In the genomic region with DNA sequence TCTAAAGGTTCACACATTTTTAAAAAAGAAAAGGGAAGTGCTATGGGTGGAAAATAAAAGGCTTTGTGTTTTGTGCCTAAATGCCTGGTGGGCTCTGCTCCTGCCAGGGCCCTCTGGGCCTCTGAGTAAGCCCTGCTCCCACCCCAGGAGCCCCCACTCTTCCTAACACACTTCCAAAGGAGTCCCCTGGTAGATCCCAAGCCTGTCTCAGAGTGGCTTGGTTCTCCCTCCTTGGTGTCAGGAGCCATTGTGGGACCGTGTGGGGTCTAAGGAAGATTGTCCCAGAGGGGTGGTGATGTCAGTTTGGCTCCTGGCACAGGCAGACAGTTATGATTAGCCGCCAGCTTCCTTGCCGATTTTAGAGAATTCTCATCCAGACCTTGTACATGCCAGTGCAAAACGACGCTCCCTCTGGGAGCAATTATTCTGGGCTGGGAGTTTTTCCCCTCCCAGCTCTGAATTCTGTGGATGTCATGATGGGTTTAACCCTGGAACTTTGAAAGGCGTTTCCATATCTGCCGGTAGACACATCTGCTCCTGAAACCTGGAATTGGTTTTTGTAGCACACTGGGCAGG, we compare ENCODE assay signal across 10 mouse cellular contexts.
DNase-seq lines count a peak whose midpoint lies in the region; ATAC-seq and TF ChIP-seq lines count a peak whose summit lies in the region.
"Had no signal": no experiment of that assay in that cellular context is flagged by ENCODE, and none has a peak within 500 bp of the region (broad histone marks: within the 10 kb centered on the region; RNA-seq: fewer than 3 reads in every experiment).

No protein-coding gene starts in this region.

- H3K9me3 ChIP-seq in liver, embryonic 13.5 days (replicated peaks) = no peaks in the 10 kb centered on the region
- no peaks in the 10 kb centered on the region for H3K9me3 ChIP-seq in liver, embryonic 11.5 days (ENCODE audit: control insufficient read depth, low read length)
- H3K9me3 ChIP-seq in forebrain, embryonic 15.5 days = no peaks in the 10 kb centered on the region
- no peaks in the 10 kb centered on the region for H3K9me3 ChIP-seq in liver, embryonic 14.5 days (ENCODE audit: control insufficient read depth, low read length)
- no peaks in the 10 kb centered on the region for H3K9me3 ChIP-seq in neural tube, embryonic 15.5 days (replicated peaks)

- H3K4me1 ChIP-seq in liver, embryonic 13.5 days (replicated peaks) = peaks cover 68% of the 10 kb centered on the region
- peaks cover 22% of the 10 kb centered on the region for H3K4me1 ChIP-seq in liver, embryonic 11.5 days (replicated peaks; ENCODE audit: control insufficient read depth, insufficient read depth, low read length)
- peaks cover 3% of the 10 kb centered on the region; the same call in 1 of the 2 replicates for H3K4me1 ChIP-seq in forebrain, embryonic 15.5 days
- peaks cover 29 to 39% of the 10 kb centered on the region in 2 experiments for H3K4me1 ChIP-seq in liver, embryonic 14.5 days (replicated peaks; ENCODE audit: control insufficient read depth in 2 of 2, insufficient read depth in 2 of 2, low read length in 1 of 2)
- peaks cover 31% of the 10 kb centered on the region for H3K4me1 ChIP-seq in neural tube, embryonic 15.5 days

- no peak for DNase-seq in liver, embryonic 13.5 days
- no peak for DNase-seq in liver, embryonic 11.5 days (ENCODE audit: low spot score)
- no peak for DNase-seq in liver, embryonic 14.5 days (ENCODE audit: low read depth in 3 of 3, low spot score in 3 of 3)
- DNase-seq in right cerebral cortex, adult 2 months (ENCODE audit: low spot score in 2 of 2) = no peak
- no peak for DNase-seq in urinary bladder, postnatal 10 days (ENCODE audit: low spot score)
- DNase-seq in spleen, postnatal 14 days (ENCODE audit: low spot score in 2 of 2) = no peak
- DNase-seq: thymus, postnatal 36 days had no signal

- H3K36me3 ChIP-seq in liver, embryonic 13.5 days = peaks cover 14% of the 10 kb centered on the region
- H3K36me3 ChIP-seq in liver, embryonic 11.5 days (ENCODE audit: control insufficient read depth, insufficient read depth, low read length) = no peaks in the 10 kb centered on the region
- H3K36me3 ChIP-seq in forebrain, embryonic 15.5 days = no peaks in the 10 kb centered on the region
- no peaks in the 10 kb centered on the region for H3K36me3 ChIP-seq in liver, embryonic 14.5 days (replicated peaks; ENCODE audit: control insufficient read depth, insufficient read depth, low read depth)
- H3K36me3 ChIP-seq in neural tube, embryonic 15.5 days = no peaks in the 10 kb centered on the region

- no peak for ATAC-seq in liver, embryonic 13.5 days (ENCODE audit: low read depth)
- no peak for ATAC-seq in liver, embryonic 11.5 days (replicated peaks; ENCODE audit: low FRiP score)
- ATAC-seq in forebrain, embryonic 15.5 days (replicated peaks) = peak; percentile 51; the same call in 1 of the 2 replicates
- ATAC-seq in liver, embryonic 14.5 days (ENCODE audit: insufficient read depth) = no peak
- ATAC-seq in neural tube, embryonic 15.5 days (ENCODE audit: low FRiP score) = no peak

- H3K9ac ChIP-seq in liver, embryonic 13.5 days = peak overlapping the region; percentile 71
- H3K9ac ChIP-seq in liver, embryonic 11.5 days (ENCODE audit: low read depth, low read length) = no peak overlapping the region
- H3K9ac ChIP-seq in forebrain, embryonic 15.5 days (replicated peaks) = no peak overlapping the region
- peak overlapping the region; percentile 69 for H3K9ac ChIP-seq in liver, embryonic 14.5 days (replicated peaks)
- no peak overlapping the region for H3K9ac ChIP-seq in neural tube, embryonic 15.5 days (replicated peaks)

- TF ChIP-seq CTCF in liver, embryonic 14.5 days (IDR thresholded peaks at IDR 0.05; ENCODE audit: low read depth) = no peak

- no peak overlapping the region for H3K4me2 ChIP-seq in liver, embryonic 13.5 days
- H3K4me2 ChIP-seq in liver, embryonic 11.5 days = no peak overlapping the region
- no peak overlapping the region for H3K4me2 ChIP-seq in forebrain, embryonic 15.5 days (replicated peaks)
- H3K4me2 ChIP-seq in liver, embryonic 14.5 days (ENCODE audit: low read depth) = no peak overlapping the region; the same call in 1 of the 2 replicates
- no peak overlapping the region for H3K4me2 ChIP-seq in neural tube, embryonic 15.5 days

- 80% methylated on average over 7 of the region's 7 CpGs for WGBS in liver, embryonic 13.5 days (ENCODE audit: insufficient replicate concordance)
- WGBS in liver, embryonic 11.5 days = 70% methylated on average over 7 of the region's 7 CpGs
- WGBS in forebrain, embryonic 15.5 days = 55% methylated on average over 7 of the region's 7 CpGs
- WGBS in liver, embryonic 14.5 days (ENCODE audit: insufficient replicate concordance) = 77% methylated on average over 7 of the region's 7 CpGs
- 30% methylated on average over 7 of the region's 7 CpGs for WGBS in neural tube, embryonic 15.5 days

- TF ChIP-seq EP300 in liver, embryonic 14.5 days (IDR thresholded peaks at IDR 0.05; ENCODE audit: low read depth) = no peak

- peak overlapping the region; percentile 98 for H3K27ac ChIP-seq in liver, embryonic 13.5 days
- H3K27ac ChIP-seq in liver, embryonic 11.5 days (ENCODE audit: low read depth, low read length) = no peak overlapping the region
- no peak overlapping the region for H3K27ac ChIP-seq in forebrain, embryonic 15.5 days (replicated peaks)
- H3K27ac ChIP-seq in liver, embryonic 14.5 days = peak overlapping the region; percentile 95
- 0 out of 2 replicates have a peak overlapping the region, but pooled peaks have one; percentile 28 for H3K27ac ChIP-seq in neural tube, embryonic 15.5 days (replicated peaks)
- H3K27ac ChIP-seq: left cerebral cortex, adult 2 months had no signal

- H3K4me3 ChIP-seq in liver, embryonic 13.5 days (replicated peaks) = no peak overlapping the region
- H3K4me3 ChIP-seq in liver, embryonic 11.5 days (ENCODE audit: low read depth, low read length) = no peak overlapping the region
- H3K4me3 ChIP-seq in forebrain, embryonic 15.5 days = no peak overlapping the region
- H3K4me3 ChIP-seq in liver, embryonic 14.5 days (ENCODE audit: insufficient read depth in 1 of 2, low read depth in 2 of 2, low read length in 2 of 2) = no peak overlapping the region
- no peak overlapping the region for H3K4me3 ChIP-seq in neural tube, embryonic 15.5 days (replicated peaks)
- H3K4me3 ChIP-seq: left cerebral cortex, adult 2 months had no signal

- no peaks in the 10 kb centered on the region for H3K27me3 ChIP-seq in liver, embryonic 13.5 days
- H3K27me3 ChIP-seq in liver, embryonic 11.5 days (replicated peaks; ENCODE audit: control insufficient read depth, insufficient read depth, low read length) = no peaks in the 10 kb centered on the region
- H3K27me3 ChIP-seq in forebrain, embryonic 15.5 days = no peaks in the 10 kb centered on the region
- H3K27me3 ChIP-seq in liver, embryonic 14.5 days (ENCODE audit: control insufficient read depth, insufficient read depth, low read length) = no peaks in the 10 kb centered on the region
- no peaks in the 10 kb centered on the region for H3K27me3 ChIP-seq in neural tube, embryonic 15.5 days (replicated peaks)

Comparison
In these comparisons a context has a peak if more than half of its experiments do, and no peak if none do; other contexts are left out.
1. H3K27ac ChIP-seq: peak in liver, embryonic 13.5 days (single experiment), liver, embryonic 14.5 days (single experiment) and neural tube, embryonic 15.5 days (single experiment); none in liver, embryonic 11.5 days (single experiment) and forebrain, embryonic 15.5 days (single experiment).
2. H3K9ac ChIP-seq: peak in liver, embryonic 13.5 days (single experiment) and liver, embryonic 14.5 days (single experiment); none in liver, embryonic 11.5 days (single experiment), forebrain, embryonic 15.5 days (single experiment) and neural tube, embryonic 15.5 days (single experiment).